23 mouse cellular contexts compared by ENCODE assay signal in genomic region chr1:153617340-153617830, GRCm38 (mm10). TPM values are rescaled to one million over a fixed set of nuclear protein-coding genes. Genes with fewer than 3 reads are reported as not detected.
DNase-seq lines count a peak whose midpoint lies in the region; ATAC-seq lines count a peak whose summit lies in the region.
"Had no signal": no experiment of that assay in that cellular context is flagged by ENCODE, and none has a peak within 500 bp of the region (broad histone marks: within the 10 kb centered on the region; RNA-seq: fewer than 3 reads in every experiment).

No protein-coding gene starts in this region.

- H3K27ac ChIP-seq in forebrain, embryonic 11.5 days (ENCODE audit: low read depth, low read length) = no peak overlapping the region
- H3K27ac ChIP-seq: embryonic facial prominence, embryonic 12.5 days; hindbrain, embryonic 14.5 days; limb, embryonic 12.5 days; liver, embryonic 13.5 days; lung, embryonic 15.5 days; neural tube, embryonic 13.5 days had no signal

- no peaks in the 10 kb centered on the region for H3K36me3 ChIP-seq in forebrain, embryonic 11.5 days (ENCODE audit: control insufficient read depth, insufficient read depth, low read length)
- H3K36me3 ChIP-seq: embryonic facial prominence, embryonic 12.5 days; G1E; limb, embryonic 12.5 days; liver, embryonic 13.5 days; lung, embryonic 15.5 days; neural tube, embryonic 13.5 days had no signal

- H3K27me3 ChIP-seq in forebrain, embryonic 11.5 days (ENCODE audit: control insufficient read depth, insufficient read depth, low read length) = no peaks in the 10 kb centered on the region
- H3K27me3 ChIP-seq: embryonic facial prominence, embryonic 12.5 days; limb, embryonic 12.5 days; liver, embryonic 13.5 days; lung, embryonic 15.5 days; neural tube, embryonic 13.5 days had no signal

- no peak overlapping the region for H3K9ac ChIP-seq in forebrain, embryonic 11.5 days (ENCODE audit: low read length)
- H3K9ac ChIP-seq: embryonic facial prominence, embryonic 12.5 days; hindbrain, embryonic 14.5 days; limb, embryonic 12.5 days; liver, embryonic 13.5 days; lung, embryonic 15.5 days; neural tube, embryonic 13.5 days had no signal

- 93% methylated on average over 9 of the region's 9 CpGs for WGBS in forebrain, embryonic 11.5 days

- peak; percentile 17 to 18 for DNase-seq in spleen, postnatal 36 days (ENCODE audit: low spot score in 2 of 2)
- no peak for DNase-seq in spleen, postnatal 4 days (ENCODE audit: low spot score in 2 of 2)
- DNase-seq in T-cell, adult 2 months (ENCODE audit: low spot score) = peak; percentile 55
- DNase-seq in thymus, postnatal 25 days = peak; percentile 40
- DNase-seq in layer of hippocampus, postnatal 14 days (ENCODE audit: low spot score in 2 of 2) = no peak
- DNase-seq in ovary, postnatal 10 days (ENCODE audit: low spot score) = no peak
- no peak for DNase-seq in forebrain, embryonic 11.5 days (ENCODE audit: low spot score)
- DNase-seq: adrenal gland, adult 8-10 months; cerebellum, adult 11 months; cerebellum, postnatal 25 days; gastrocnemius, postnatal 10 days; kidney, postnatal 10 days; liver, embryonic 13.5 days; right cerebral cortex, postnatal 25 days had no signal

- H3K9me3 ChIP-seq in forebrain, embryonic 11.5 days (ENCODE audit: control insufficient read depth, low read length) = no peaks in the 10 kb centered on the region
- H3K9me3 ChIP-seq: embryonic facial prominence, embryonic 12.5 days; G1E; liver, embryonic 13.5 days; lung, embryonic 15.5 days; neural tube, embryonic 13.5 days had no signal

- H3K4me3 ChIP-seq in forebrain, embryonic 11.5 days (ENCODE audit: low read depth, low read length) = no peak overlapping the region
- H3K4me3 ChIP-seq: embryonic facial prominence, embryonic 12.5 days; limb, embryonic 12.5 days; liver, embryonic 13.5 days; lung, embryonic 15.5 days; neural tube, embryonic 13.5 days had no signal

- no peaks in the 10 kb centered on the region for H3K4me1 ChIP-seq in forebrain, embryonic 11.5 days (replicated peaks; ENCODE audit: control insufficient read depth, insufficient read depth, low read length)
- H3K4me1 ChIP-seq: embryonic facial prominence, embryonic 12.5 days; limb, embryonic 12.5 days; liver, embryonic 13.5 days; lung, embryonic 15.5 days; neural tube, embryonic 13.5 days had no signal

- H3K4me2 ChIP-seq in forebrain, embryonic 11.5 days (ENCODE audit: low read depth, low read length, severe bottlenecking) = no peak overlapping the region
- H3K4me2 ChIP-seq: embryonic facial prominence, embryonic 12.5 days; hindbrain, embryonic 14.5 days; limb, embryonic 12.5 days; liver, embryonic 13.5 days; lung, embryonic 15.5 days; neural tube, embryonic 13.5 days had no signal

- ATAC-seq in megakaryocyte, adult 5-6 weeks (ENCODE audit: poor library complexity, severe bottlenecking) = peak; percentile 62
- ATAC-seq in forebrain, embryonic 11.5 days (replicated peaks; ENCODE audit: low FRiP score) = no peak
- ATAC-seq: intestine, postnatal 0 days had no signal

RNA-seq across cellular contexts. Expression of gene Rgs8, which starts 35.4 kb away (rescaled TPM):
- not detected in 2 replicates for total RNA-seq in megakaryocyte, adult 5-6 weeks (2015)
- total RNA-seq in megakaryocyte, adult 5-6 weeks (2017) = 0.33 TPM in 1 of 2 replicates, not detected in the other
- 10 to 100 TPM; 51.8 to 53.0 TPM for total RNA-seq in layer of hippocampus, postnatal 14 days (2021)
- 12.1 and 12.2 TPM in 2 replicates for polyA plus RNA-seq in forebrain, embryonic 11.5 days (2014; fragmentation: Nextera tagmentation; extraction: Ambion mirVana)
- polyA plus RNA-seq: G1E; urinary bladder, adult 2 months had no signal

Comparison
In these comparisons a context has a peak if more than half of its experiments do, and no peak if none do; other contexts are left out.
1. DNase-seq: peak in spleen, postnatal 36 days (2 of 2), T-cell, adult 2 months (single experiment) and thymus, postnatal 25 days (single experiment); none in spleen, postnatal 4 days (0 of 2), layer of hippocampus, postnatal 14 days (0 of 2), ovary, postnatal 10 days (single experiment) and forebrain, embryonic 11.5 days (single experiment).
2. RNA of gene Rgs8, which starts 35.4 kb away (total RNA-seq): 51.8 to 53.0 TPM in layer of hippocampus, postnatal 14 days; 0.33 TPM in megakaryocyte, adult 5-6 weeks; every median in the first group is over 10 times any median in the second.